Mouse (Mus musculus): Measurements from ENCODE around the gene Fzd1. TPM values are rescaled to one million over a fixed set of nuclear protein-coding genes. Genes with fewer than 3 reads are reported as not detected.

The Fzd1 gene
- polyA plus RNA-seq, 1 experiment, result 13.1 TPM

DNA sequence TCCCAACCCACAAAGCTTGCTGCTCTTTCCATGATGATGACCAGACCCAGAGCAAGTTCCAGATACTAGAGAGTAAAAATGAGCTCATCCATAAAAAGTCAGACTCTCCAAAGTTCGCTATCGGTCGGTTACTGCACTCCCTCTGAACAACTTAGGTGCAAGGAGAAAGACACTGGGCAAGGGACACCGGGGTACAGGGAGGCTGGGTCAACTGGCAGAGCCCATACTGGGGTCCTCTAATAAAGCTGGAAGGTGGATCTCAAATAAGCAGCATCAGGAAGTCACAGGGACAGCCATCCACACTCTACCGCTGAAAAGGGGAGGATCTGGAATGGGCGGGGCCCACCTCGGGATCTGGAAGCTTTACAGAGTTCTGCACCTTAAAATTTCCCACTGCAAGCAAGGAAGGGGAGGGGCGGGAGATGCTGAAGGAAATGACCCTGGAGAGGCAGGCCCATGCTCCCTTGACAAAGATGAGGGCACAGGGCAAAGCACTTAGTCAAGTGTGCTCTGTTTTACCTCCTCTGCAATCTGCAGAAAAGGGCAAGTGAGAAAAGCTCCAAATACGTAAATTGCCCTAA is 3.0 kb downstream of the Fzd1 start:
- peaks cover 8% of the 10 kb centered on the region for H3K36me3 ChIP-seq (ENCODE audit: control insufficient read depth, insufficient read depth)
- no peak overlapping the region for H3K4me2 ChIP-seq (ENCODE audit: low read depth)
- H3K79me2 ChIP-seq (ENCODE audit: control insufficient read depth, insufficient read depth), result no peaks in the 10 kb centered on the region
- no peak overlapping the region for H3ac ChIP-seq (ENCODE audit: control insufficient read depth, insufficient read length)
- TF ChIP-seq MYOG (IDR thresholded peaks at IDR 0.05; ENCODE audit: control insufficient read depth in 1 of 3, insufficient read depth in 1 of 3, insufficient read length in 2 of 3, low read depth in 2 of 3), result no peak
- TF ChIP-seq USF1 (IDR thresholded peaks at IDR 0.05; ENCODE audit: low read depth), result no peak
- H3K27me3 ChIP-seq (ENCODE audit: control insufficient read depth, insufficient read depth, insufficient read length), result no peaks in the 10 kb centered on the region
- H3K4me3 ChIP-seq, result no peak overlapping the region

DNA sequence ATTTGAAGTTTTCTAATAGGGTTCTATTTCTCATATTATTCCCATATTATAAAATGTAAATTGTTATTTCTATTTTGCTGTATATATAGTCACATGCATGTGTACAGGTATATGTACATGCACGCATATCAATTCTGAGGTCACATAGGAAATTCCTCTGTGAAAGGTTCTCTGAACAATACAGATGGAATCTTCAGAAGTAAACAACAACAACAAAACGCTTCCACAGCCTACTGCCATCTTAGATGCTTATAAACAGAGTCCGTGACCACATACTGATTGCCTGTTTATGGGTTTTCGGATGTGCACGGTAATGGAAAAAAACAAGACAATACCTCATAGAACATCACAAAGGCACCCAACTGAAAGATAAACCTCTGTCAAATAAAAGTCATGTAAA is 4.7 kb downstream of the Fzd1 start:
- Histone ChIP-seq H3K4me2 (ENCODE audit: low read depth) (no peak overlapping the region), H3K4me3 (no peak overlapping the region), H3K27me3 (ENCODE audit: control insufficient read depth, insufficient read depth, insufficient read length) (no peaks in the 10 kb centered on the region), H3K36me3 (ENCODE audit: control insufficient read depth, insufficient read depth) (peaks cover 8% of the 10 kb centered on the region), H3K79me2 (ENCODE audit: control insufficient read depth, insufficient read depth) (no peaks in the 10 kb centered on the region), H3ac (ENCODE audit: control insufficient read depth, insufficient read length) (no peak overlapping the region)
- no peak for TF ChIP-seq SRF (IDR thresholded peaks at IDR 0.05; ENCODE audit: control insufficient read depth, insufficient read length, low read depth)

DNA sequence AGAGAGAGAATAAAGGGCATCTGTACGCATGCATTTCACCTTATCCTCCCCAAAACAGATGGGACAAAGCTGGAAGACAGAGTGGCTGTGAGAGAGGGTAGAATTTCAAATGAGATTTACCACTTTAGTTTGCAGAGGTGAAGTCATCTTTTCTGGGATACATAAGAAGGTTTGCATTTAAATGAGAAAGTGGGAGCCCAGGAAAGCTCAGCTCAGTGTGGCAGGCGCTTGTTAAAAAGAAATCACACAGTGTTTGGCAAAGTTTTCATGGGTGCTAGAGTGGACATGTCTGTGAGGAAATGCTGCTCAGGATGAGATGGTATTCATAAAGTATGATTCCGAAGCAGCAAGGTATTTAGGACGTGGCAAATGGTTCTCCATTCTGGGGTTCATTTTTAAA is 15.1 kb downstream of the Fzd1 start:
- Histone ChIP-seq H3K79me2 (ENCODE audit: control insufficient read depth, insufficient read depth) (no peaks in the 10 kb centered on the region), H3K4me2 (ENCODE audit: low read depth) (no peak overlapping the region), H3K36me3 (ENCODE audit: control insufficient read depth, insufficient read depth) (no peaks in the 10 kb centered on the region), H3K27me3 (ENCODE audit: control insufficient read depth, insufficient read depth, insufficient read length) (no peaks in the 10 kb centered on the region), H3ac (ENCODE audit: control insufficient read depth, insufficient read length) (no peak overlapping the region), H3K4me3 (no peak overlapping the region)
- no peak for TF ChIP-seq CEBPB (IDR thresholded peaks at IDR 0.05; ENCODE audit: insufficient read depth, poor library complexity, severe bottlenecking)
- TF ChIP-seq POLR2A (IDR thresholded peaks at IDR 0.05; ENCODE audit: insufficient read length, low read depth), result no peak
- TF ChIP-seq SRF (IDR thresholded peaks at IDR 0.05; ENCODE audit: control insufficient read depth, insufficient read length, low read depth), result no peak
- TF ChIP-seq E2F4 (IDR thresholded peaks at IDR 0.05; ENCODE audit: insufficient read depth), result no peak
- no peak for TF ChIP-seq USF1 (IDR thresholded peaks at IDR 0.05; ENCODE audit: low read depth)
- no peak for TF ChIP-seq MAX (IDR thresholded peaks at IDR 0.05; ENCODE audit: low read depth)
- TF ChIP-seq POLR2AphosphoS2 (IDR thresholded peaks at IDR 0.05; ENCODE audit: insufficient read length, low read depth), result no peak
- no peak for TF ChIP-seq TCF12 (IDR thresholded peaks at IDR 0.05; ENCODE audit: insufficient read depth, poor library complexity, severe bottlenecking)
- no peak for TF ChIP-seq REST (IDR thresholded peaks at IDR 0.05; ENCODE audit: insufficient read depth, insufficient read length)
- TF ChIP-seq MYOG (IDR thresholded peaks at IDR 0.05; ENCODE audit: control insufficient read depth in 1 of 3, insufficient read depth in 1 of 3, insufficient read length in 2 of 3, low read depth in 2 of 3), result no peak
- no peak for TF ChIP-seq MYOD1 (IDR thresholded peaks at IDR 0.05; ENCODE audit: control insufficient read depth in 1 of 3, insufficient read length in 2 of 3, low read depth in 2 of 3)
- TF ChIP-seq TCF3 (IDR thresholded peaks at IDR 0.05; ENCODE audit: insufficient read length, low read depth), result no peak

DNA sequence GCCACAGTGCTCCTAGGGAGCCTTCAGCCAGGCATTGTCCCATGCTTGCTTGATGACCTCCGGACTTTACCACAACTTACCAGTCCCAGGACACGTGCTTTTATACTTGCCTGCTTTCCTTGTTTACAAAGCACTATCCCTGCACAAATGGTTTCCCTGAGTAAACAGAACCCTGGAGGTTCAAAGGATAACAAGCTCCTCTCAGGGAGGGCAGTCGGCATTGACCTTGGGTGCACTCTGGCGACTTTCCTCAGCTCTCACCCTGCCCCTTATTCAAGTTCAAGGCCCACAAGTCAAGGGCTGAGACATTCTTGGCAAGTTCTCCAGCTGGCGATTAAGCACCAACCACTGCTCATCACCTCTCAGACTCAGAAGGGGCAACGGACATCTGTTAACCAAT is 20.8 kb downstream of the Fzd1 start:
- TF ChIP-seq POLR2AphosphoS2 (IDR thresholded peaks at IDR 0.05; ENCODE audit: insufficient read length, low read depth) (no peak), USF1 (IDR thresholded peaks at IDR 0.05; ENCODE audit: low read depth) (no peak), MAX (IDR thresholded peaks at IDR 0.05; ENCODE audit: low read depth) (no peak), POLR2A (IDR thresholded peaks at IDR 0.05; ENCODE audit: insufficient read length, low read depth) (no peak), MYOG (IDR thresholded peaks at IDR 0.05; ENCODE audit: control insufficient read depth in 1 of 3, insufficient read depth in 1 of 3, insufficient read length in 2 of 3, low read depth in 2 of 3) (no peak), SRF (IDR thresholded peaks at IDR 0.05; ENCODE audit: control insufficient read depth, insufficient read length, low read depth) (no peak), TCF3 (IDR thresholded peaks at IDR 0.05; ENCODE audit: insufficient read length, low read depth) (no peak), REST (IDR thresholded peaks at IDR 0.05; ENCODE audit: insufficient read depth, insufficient read length) (no peak)
- Histone ChIP-seq H3ac (ENCODE audit: control insufficient read depth, insufficient read length) (no peak overlapping the region), H3K4me3 (no peak overlapping the region), H3K79me2 (ENCODE audit: control insufficient read depth, insufficient read depth) (no peaks in the 10 kb centered on the region), H3K4me2 (ENCODE audit: low read depth) (no peak overlapping the region), H3K27me3 (ENCODE audit: control insufficient read depth, insufficient read depth, insufficient read length) (no peaks in the 10 kb centered on the region), H3K36me3 (ENCODE audit: control insufficient read depth, insufficient read depth) (no peaks in the 10 kb centered on the region)

DNA sequence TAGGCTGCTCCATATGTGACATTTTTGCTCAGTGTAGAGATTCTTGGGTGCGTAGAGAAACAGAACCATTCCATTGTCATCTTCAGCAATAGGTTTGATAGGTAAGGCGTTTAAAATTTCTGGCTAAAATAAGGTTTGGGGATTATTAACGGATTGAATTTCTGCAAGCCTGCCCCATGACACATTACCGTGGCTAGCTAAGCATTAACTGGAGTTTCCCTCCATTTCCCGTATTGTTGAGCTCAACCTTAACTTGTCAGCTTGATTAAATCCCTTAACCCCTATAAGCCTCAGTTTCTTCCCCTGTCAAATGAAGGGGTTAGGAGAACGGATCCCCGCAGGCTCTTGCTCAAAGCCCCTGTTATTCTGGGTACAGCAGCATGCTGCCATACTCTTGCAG is 22.4 kb downstream of the Fzd1 start:
- TF ChIP-seq USF1 (IDR thresholded peaks at IDR 0.05; ENCODE audit: low read depth) (no peak), MYOD1 (IDR thresholded peaks at IDR 0.05; ENCODE audit: control insufficient read depth in 1 of 3, insufficient read length in 2 of 3, low read depth in 2 of 3) (no peak), POLR2A (IDR thresholded peaks at IDR 0.05; ENCODE audit: insufficient read length, low read depth) (no peak), TCF12 (IDR thresholded peaks at IDR 0.05; ENCODE audit: insufficient read depth, poor library complexity, severe bottlenecking) (no peak), POLR2AphosphoS2 (IDR thresholded peaks at IDR 0.05; ENCODE audit: insufficient read length, low read depth) (no peak), CEBPB (IDR thresholded peaks at IDR 0.05; ENCODE audit: insufficient read depth, poor library complexity, severe bottlenecking) (no peak), MAX (IDR thresholded peaks at IDR 0.05; ENCODE audit: low read depth) (no peak), SRF (IDR thresholded peaks at IDR 0.05; ENCODE audit: control insufficient read depth, insufficient read length, low read depth) (no peak), E2F4 (IDR thresholded peaks at IDR 0.05; ENCODE audit: insufficient read depth) (no peak), REST (IDR thresholded peaks at IDR 0.05; ENCODE audit: insufficient read depth, insufficient read length) (no peak), MYOG (IDR thresholded peaks at IDR 0.05; ENCODE audit: control insufficient read depth in 1 of 3, insufficient read depth in 1 of 3, insufficient read length in 2 of 3, low read depth in 2 of 3) (no peak), TCF3 (IDR thresholded peaks at IDR 0.05; ENCODE audit: insufficient read length, low read depth) (no peak)
- no peak overlapping the region for H3K4me2 ChIP-seq (ENCODE audit: low read depth)
- H3K79me2 ChIP-seq (ENCODE audit: control insufficient read depth, insufficient read depth), result no peaks in the 10 kb centered on the region
- no peaks in the 10 kb centered on the region for H3K27me3 ChIP-seq (ENCODE audit: control insufficient read depth, insufficient read depth, insufficient read length)
- H3K36me3 ChIP-seq (ENCODE audit: control insufficient read depth, insufficient read depth), result no peaks in the 10 kb centered on the region
- H3K4me3 ChIP-seq, result no peak overlapping the region
- H3ac ChIP-seq (ENCODE audit: control insufficient read depth, insufficient read length), result no peak overlapping the region
